Mouse (Mus musculus): ENCODE data around the gene Was. TPM values are rescaled to one million over a fixed set of nuclear protein-coding genes. Genes with fewer than 3 reads are reported as not detected.
"Not testable (repeated sequence)": the region's sequence is repeated elsewhere in the genome, so short reads cannot be mapped to it uniquely, and the experiment has no call there.

Gene Was
- polyA plus RNA-seq, 1 experiment from 2014 or later: 0.26 TPM

DNA sequence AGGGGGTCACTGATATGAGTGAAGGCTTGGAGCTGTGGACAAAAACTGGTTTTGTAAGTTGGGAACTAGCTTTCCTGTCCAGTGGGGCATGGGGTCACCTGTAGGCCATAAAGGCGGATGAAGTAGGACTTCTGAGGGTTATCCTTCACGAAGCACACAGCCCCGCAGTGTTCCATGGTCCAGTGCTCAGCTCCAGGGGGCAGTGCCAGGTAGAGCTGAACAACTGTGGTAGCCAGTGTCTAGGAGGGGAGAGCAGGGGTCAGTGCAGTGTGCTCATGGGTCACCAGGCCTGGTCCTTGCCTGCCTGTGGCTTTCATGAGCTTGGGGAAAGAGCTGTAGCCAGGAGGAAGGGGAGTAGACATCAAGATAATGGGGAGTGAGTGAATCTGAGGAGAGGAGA lies 552 bp downstream of the Was start:
- Histone ChIP-seq H3K27ac (ENCODE audit: low read depth, low read length) (no peak overlapping the region), H3K4me3 (ENCODE audit: low read depth, low read length) (no peak overlapping the region), H3K36me3 (ENCODE audit: control insufficient read depth, insufficient read depth, low read length) (no peaks in the 10 kb centered on the region), H3K4me2 (no peak overlapping the region), H3K27me3 (ENCODE audit: control insufficient read depth, insufficient read depth, low read length) (no peaks in the 10 kb centered on the region), H3K4me1 (ENCODE audit: control insufficient read depth, insufficient read depth, low read length) (no peaks in the 10 kb centered on the region), H3K9ac (ENCODE audit: low read length) (no peak overlapping the region), H3K9me3 (ENCODE audit: control insufficient read depth, low read length) (no peaks in the 10 kb centered on the region)
- WGBS: 88% methylated on average over 3 of the region's 3 CpGs
- ATAC-seq (ENCODE audit: low FRiP score): no peak
- DNase-seq (ENCODE audit: low spot score, missing footprints): no peak

DNA sequence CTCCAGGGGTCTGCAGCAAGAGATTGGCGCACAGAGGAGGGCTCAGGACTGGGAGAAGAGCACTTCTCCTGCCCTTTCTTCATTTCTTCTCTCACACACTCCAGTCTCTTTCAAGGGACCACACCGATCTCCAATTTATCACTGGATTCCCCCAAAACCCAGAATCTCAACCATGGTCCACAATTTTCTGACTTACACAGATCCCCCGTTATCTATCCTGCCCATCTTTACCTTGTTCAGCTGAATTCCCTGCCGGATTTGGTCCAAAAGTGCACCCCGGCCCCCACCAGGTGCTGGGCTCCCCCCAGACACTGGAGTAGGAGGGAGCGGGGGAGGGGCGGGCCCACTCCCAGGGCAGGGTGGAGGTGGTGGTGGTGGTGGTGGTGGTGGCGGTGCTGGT lies 4.7 kb downstream of the Was start:
- Histone ChIP-seq H3K9me3 (ENCODE audit: control insufficient read depth, low read length) (no peaks in the 10 kb centered on the region), H3K9ac (ENCODE audit: low read length) (no peak overlapping the region), H3K4me2 (no peak overlapping the region), H3K27me3 (ENCODE audit: control insufficient read depth, insufficient read depth, low read length) (no peaks in the 10 kb centered on the region), H3K4me3 (ENCODE audit: low read depth, low read length) (no peak overlapping the region), H3K36me3 (ENCODE audit: control insufficient read depth, insufficient read depth, low read length) (no peaks in the 10 kb centered on the region), H3K27ac (ENCODE audit: low read depth, low read length) (no peak overlapping the region), H3K4me1 (ENCODE audit: control insufficient read depth, insufficient read depth, low read length) (no peaks in the 10 kb centered on the region)
- DNase-seq (ENCODE audit: low spot score, missing footprints) (no peak), ATAC-seq (ENCODE audit: low FRiP score) (no peak)
- 90% methylated on average over 8 of the region's 8 CpGs for WGBS

DNA sequence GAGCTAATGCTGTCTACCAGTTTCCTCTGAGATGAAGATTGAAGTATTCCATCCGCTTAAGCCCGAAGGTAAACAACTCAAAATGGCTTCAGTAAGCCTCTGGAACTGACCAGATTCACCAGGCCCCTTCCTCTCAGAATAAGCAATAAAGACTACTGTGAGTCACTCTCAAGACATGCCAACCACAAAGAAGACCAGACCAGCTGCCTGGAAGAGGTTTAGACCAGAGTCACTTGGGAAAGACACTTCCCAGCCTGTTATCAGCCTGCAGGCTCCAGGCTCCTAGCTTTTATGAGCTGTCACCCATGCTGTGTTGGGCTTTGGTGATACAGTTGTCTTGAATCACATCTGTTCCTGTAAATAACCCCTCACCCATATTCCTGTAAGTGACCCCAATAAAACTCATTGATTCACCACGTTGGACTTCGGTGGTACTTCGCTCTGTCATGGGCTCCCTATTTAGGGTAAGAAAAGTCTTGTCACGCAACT lies 5.5 kb downstream of the Was start:
- Histone ChIP-seq H3K4me3 (ENCODE audit: low read depth, low read length) (no peak overlapping the region), H3K36me3 (ENCODE audit: control insufficient read depth, insufficient read depth, low read length) (no peaks in the 10 kb centered on the region), H3K27ac (ENCODE audit: low read depth, low read length) (no peak overlapping the region), H3K9me3 (ENCODE audit: control insufficient read depth, low read length) (no peaks in the 10 kb centered on the region), H3K4me2 (no peak overlapping the region), H3K27me3 (ENCODE audit: control insufficient read depth, insufficient read depth, low read length) (no peaks in the 10 kb centered on the region), H3K4me1 (ENCODE audit: control insufficient read depth, insufficient read depth, low read length) (no peaks in the 10 kb centered on the region), H3K9ac (ENCODE audit: low read length) (no peak overlapping the region)
- ATAC-seq (ENCODE audit: low FRiP score): no peak
- WGBS: 84% methylated on average over 6 of the region's 6 CpGs
- DNase-seq (ENCODE audit: low spot score, missing footprints): no peak

DNA sequence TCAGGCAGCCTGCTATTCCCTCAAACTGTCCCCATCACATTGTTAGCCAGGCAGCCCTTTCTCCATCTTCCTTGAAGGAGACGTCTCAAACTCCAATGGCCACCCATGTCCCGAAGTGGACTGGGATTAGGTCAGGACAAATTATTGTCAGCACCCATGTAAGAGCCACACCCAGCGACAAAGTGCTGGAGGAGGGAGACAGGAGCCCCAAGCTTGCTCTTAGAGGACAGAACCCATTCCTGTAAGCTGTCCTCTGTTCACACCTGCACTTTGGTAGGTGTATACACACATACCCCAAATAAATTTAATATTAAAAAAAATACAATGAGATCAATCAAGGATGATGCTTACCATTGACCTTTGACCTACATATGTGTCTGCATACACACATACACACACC lies 15.2 kb downstream of the Was start:
- 29% methylated on average over 3 of the region's 3 CpGs for WGBS

DNA sequence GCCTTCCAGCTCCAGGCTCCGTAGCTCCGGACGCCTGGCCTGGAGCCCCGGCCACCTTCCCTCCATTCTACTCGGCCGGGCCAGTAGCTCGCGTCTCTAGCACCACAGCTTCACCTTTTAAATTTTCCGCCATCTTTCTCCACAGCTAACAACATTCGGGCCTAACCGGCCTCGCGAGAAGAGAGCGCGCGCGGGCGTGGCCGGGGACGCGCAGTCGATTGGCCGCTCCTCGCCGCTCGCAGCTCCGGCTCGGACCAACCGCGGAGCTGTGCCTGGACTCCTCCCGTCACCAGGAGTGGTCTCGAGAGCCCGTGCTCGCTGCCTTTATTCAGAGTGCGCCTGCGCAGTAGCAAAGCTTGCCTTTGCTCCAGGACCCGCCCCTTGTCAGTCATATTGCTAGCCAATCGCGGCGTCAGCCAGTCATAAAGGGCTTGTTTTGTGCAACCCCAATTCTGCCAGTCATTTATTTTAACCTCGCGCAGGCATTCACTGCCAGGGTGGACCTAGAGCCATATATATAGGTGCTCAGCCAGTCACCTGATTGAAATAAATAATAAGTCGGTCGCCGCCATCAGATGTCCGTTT lies 15.8 kb downstream of the Was start, which contains the start of gene Suv39h1:
Gene Suv39h1 (minus strand): TSS at position 331 of the 585 bp plus-strand sequence.
- 16% methylated on average over 45 of the region's 46 CpGs for WGBS
- peak; percentile 97 for ATAC-seq (ENCODE audit: low FRiP score)
- DNase-seq (ENCODE audit: low spot score, missing footprints): peak; percentile 97

More for the DNA sequence above, 15.2 kb downstream of the Was start:
- Histone ChIP-seq H3K9ac (ENCODE audit: low read length) (peak overlapping the region; percentile 48), H3K27me3 (ENCODE audit: control insufficient read depth, insufficient read depth, low read length) (no peaks in the 10 kb centered on the region), H3K4me2 (peak overlapping the region; percentile 42), H3K27ac (ENCODE audit: low read depth, low read length) (peak overlapping the region; percentile 51), H3K36me3 (ENCODE audit: control insufficient read depth, insufficient read depth, low read length) (peaks cover 5% of the 10 kb centered on the region; the same call in 1 of the 2 replicates), H3K9me3 (ENCODE audit: control insufficient read depth, low read length) (no peaks in the 10 kb centered on the region), H3K4me1 (ENCODE audit: control insufficient read depth, insufficient read depth, low read length) (peaks cover 3% of the 10 kb centered on the region), H3K4me3 (ENCODE audit: low read depth, low read length) (peak overlapping the region; percentile 60)
- no peak for DNase-seq (ENCODE audit: low spot score, missing footprints)
- peak; percentile 31 for ATAC-seq (ENCODE audit: low FRiP score)

DNA sequence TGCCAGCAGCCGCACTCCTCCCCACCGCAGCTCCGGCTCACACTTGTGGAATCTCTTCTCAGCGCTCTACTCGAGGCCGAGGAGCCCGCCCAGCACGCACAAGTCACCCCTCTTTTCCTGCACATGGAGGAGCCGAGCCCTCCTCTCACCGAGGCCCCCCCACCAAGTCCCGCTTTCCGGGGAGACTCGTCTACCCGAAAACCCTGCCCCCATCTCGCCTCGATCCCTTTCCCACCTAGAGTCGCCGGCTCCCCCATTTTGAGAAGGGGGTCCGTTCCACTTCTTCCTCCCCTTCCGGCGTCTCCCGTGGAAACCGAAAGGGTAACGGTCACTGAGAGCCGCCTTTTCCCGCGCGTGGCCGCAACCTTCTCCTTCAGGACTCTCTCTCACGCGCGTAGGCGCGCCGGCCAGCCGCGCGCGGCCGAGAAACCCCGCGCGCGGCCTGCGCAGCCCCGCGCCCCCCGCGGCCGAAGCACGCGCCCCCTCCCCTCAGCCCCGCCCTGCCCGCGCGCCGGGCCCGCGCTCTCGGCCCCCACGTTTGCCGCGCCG lies 16.3 kb downstream of the Was start:
- WGBS: 18% methylated on average over 56 of the region's 64 CpGs
- peak overlapping the region; percentile 60 for H3K4me3 ChIP-seq (ENCODE audit: low read depth, low read length)
- no peaks in the 10 kb centered on the region for H3K27me3 ChIP-seq (ENCODE audit: control insufficient read depth, insufficient read depth, low read length)
- H3K4me2 ChIP-seq: peak overlapping the region; percentile 47
- H3K4me1 ChIP-seq (ENCODE audit: control insufficient read depth, insufficient read depth, low read length): peaks cover 3% of the 10 kb centered on the region
- H3K36me3 ChIP-seq (ENCODE audit: control insufficient read depth, insufficient read depth, low read length): peaks cover 5% of the 10 kb centered on the region; the same call in 1 of the 2 replicates
- ATAC-seq (ENCODE audit: low FRiP score) (peak; percentile 43), DNase-seq (ENCODE audit: low spot score, missing footprints) (peak; percentile 90)
- no peaks in the 10 kb centered on the region for H3K9me3 ChIP-seq (ENCODE audit: control insufficient read depth, low read length)
- H3K9ac ChIP-seq (ENCODE audit: low read length): peak overlapping the region; percentile 69
- peak overlapping the region; percentile 80 for H3K27ac ChIP-seq (ENCODE audit: low read depth, low read length)

More for the DNA sequence above, 15.8 kb downstream of the Was start, which contains the start of gene Suv39h1:
- peak within 1 kb of the TSS; percentile 80 for H3K27ac ChIP-seq (ENCODE audit: low read depth, low read length)
- no peaks in the 10 kb centered on the region for H3K9me3 ChIP-seq (ENCODE audit: control insufficient read depth, low read length)
- H3K36me3 ChIP-seq (ENCODE audit: control insufficient read depth, insufficient read depth, low read length): peaks cover 5% of the 10 kb centered on the region; the same call in 1 of the 2 replicates
- peak within 1 kb of the TSS; percentile 69 for H3K9ac ChIP-seq (ENCODE audit: low read length)
- H3K27me3 ChIP-seq (ENCODE audit: control insufficient read depth, insufficient read depth, low read length): no peaks in the 10 kb centered on the region
- peak within 1 kb of the TSS; percentile 47 for H3K4me2 ChIP-seq
- peak within 1 kb of the TSS; percentile 60 for H3K4me3 ChIP-seq (ENCODE audit: low read depth, low read length)
- H3K4me1 ChIP-seq (ENCODE audit: control insufficient read depth, insufficient read depth, low read length): peaks cover 3% of the 10 kb centered on the region

DNA sequence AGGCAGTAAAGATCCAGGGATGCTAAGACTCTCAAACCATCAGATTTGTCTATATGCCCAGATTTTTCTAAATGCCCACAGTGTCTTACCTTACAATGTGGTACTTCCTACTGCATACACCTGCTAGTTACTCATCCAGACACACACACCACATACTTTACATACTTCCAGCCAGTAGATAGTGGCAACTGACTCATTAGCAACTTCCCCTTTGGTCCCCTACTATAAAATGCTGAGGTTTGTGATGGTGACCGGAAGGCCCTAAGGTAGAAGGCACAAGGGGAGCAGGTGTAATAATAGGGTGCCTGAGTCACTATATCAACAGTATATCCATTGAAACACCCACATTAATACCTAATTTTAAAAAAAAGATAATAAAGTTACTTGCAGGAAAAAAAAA lies 21.1 kb downstream of the Was start:
- 94% methylated on average over 1 of the region's 1 CpGs for WGBS
- H3K36me3 ChIP-seq (ENCODE audit: control insufficient read depth, insufficient read depth, low read length): peaks cover 12% of the 10 kb centered on the region

DNA sequence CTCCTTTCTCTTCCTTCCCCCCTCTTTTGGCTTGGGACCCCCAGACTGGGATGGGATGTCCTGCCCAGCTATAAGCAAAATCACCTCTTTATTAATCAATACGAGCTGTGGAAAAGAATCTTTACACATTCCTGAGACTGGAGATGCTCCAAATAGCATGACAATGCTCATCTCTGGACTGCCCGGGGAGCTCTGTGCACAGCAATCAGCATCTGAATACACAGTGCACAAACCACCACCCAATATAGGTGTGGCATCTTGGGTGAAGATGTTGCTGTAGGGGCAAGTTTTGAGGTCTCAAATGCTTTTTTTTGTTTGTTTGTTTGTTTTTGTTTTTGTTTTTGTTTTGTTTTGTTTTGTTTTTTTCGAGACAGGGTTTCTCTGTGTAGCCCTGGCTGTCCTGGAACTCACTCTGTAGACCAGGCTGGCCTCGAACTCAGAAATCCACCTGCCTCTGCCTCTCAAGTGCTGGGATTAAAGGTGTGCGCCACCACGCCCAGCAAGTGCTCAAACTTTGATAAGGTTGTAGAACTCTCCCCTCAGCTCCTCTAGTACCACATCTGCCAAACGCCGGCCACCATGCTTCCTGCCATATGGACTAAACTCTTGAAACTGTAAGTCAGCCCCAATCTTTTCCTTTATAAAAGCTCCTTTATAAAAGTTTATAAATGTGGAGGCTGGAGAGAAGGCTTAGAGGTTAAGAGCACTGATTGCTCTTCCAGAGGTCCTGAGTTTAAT lies 39.1 kb downstream of the Was start:
- DNase-seq (ENCODE audit: low spot score, missing footprints); H3K27me3 ChIP-seq (ENCODE audit: control insufficient read depth, insufficient read depth, low read length); ATAC-seq (ENCODE audit: low FRiP score); H3K27ac ChIP-seq (ENCODE audit: low read depth, low read length); H3K4me3 ChIP-seq (ENCODE audit: low read depth, low read length); H3K36me3 ChIP-seq (ENCODE audit: control insufficient read depth, insufficient read depth, low read length); H3K9me3 ChIP-seq (ENCODE audit: control insufficient read depth, low read length); H3K4me2 ChIP-seq; H3K4me1 ChIP-seq (ENCODE audit: control insufficient read depth, insufficient read depth, low read length); H3K9ac ChIP-seq (ENCODE audit: low read length): not testable (repeated sequence)
- 91% methylated on average over 8 of the region's 8 CpGs for WGBS

More for the DNA sequence above, 21.1 kb downstream of the Was start:
- ATAC-seq (ENCODE audit: low FRiP score) (no peak), DNase-seq (ENCODE audit: low spot score, missing footprints) (no peak)
- H3K27me3 ChIP-seq (ENCODE audit: control insufficient read depth, insufficient read depth, low read length): no peaks in the 10 kb centered on the region
- H3K4me3 ChIP-seq (ENCODE audit: low read depth, low read length): no peak overlapping the region
- H3K27ac ChIP-seq (ENCODE audit: low read depth, low read length): no peak overlapping the region
- H3K9ac ChIP-seq (ENCODE audit: low read length): no peak overlapping the region
- H3K4me2 ChIP-seq: no peak overlapping the region
- peaks cover 3% of the 10 kb centered on the region for H3K4me1 ChIP-seq (ENCODE audit: control insufficient read depth, insufficient read depth, low read length)
- H3K9me3 ChIP-seq (ENCODE audit: control insufficient read depth, low read length): no peaks in the 10 kb centered on the region

DNA sequence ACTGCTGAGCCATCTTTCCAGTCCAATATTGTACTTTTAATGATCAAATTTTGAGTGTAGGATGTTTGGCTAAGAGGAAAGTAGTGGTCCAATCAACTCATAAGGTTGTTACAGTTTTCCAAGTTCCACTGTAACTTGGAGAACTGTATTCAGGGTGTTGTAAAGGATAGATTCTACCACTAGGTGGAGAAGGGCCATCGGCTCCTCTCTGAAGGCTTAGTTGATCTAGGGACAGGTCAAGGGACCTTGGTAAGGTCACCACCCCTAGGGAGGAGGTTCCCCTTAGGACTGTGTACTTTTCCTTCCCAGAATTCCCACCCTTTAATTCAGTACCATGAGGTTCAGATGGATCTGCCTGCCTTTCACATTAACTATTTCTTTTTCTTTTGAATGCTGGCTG lies 57.3 kb downstream of the Was start:
- H3K4me2 ChIP-seq: no peak overlapping the region
- no peak overlapping the region for H3K27ac ChIP-seq (ENCODE audit: low read depth, low read length)
- H3K9ac ChIP-seq (ENCODE audit: low read length): no peak overlapping the region
- WGBS: 75% methylated on average over 1 of the region's 1 CpGs
- H3K27me3 ChIP-seq (ENCODE audit: control insufficient read depth, insufficient read depth, low read length): no peaks in the 10 kb centered on the region
- H3K9me3 ChIP-seq (ENCODE audit: control insufficient read depth, low read length): no peaks in the 10 kb centered on the region
- no peaks in the 10 kb centered on the region for H3K36me3 ChIP-seq (ENCODE audit: control insufficient read depth, insufficient read depth, low read length)
- H3K4me1 ChIP-seq (ENCODE audit: control insufficient read depth, insufficient read depth, low read length): no peaks in the 10 kb centered on the region
- ATAC-seq (ENCODE audit: low FRiP score) (no peak), DNase-seq (ENCODE audit: low spot score, missing footprints) (no peak)
- H3K4me3 ChIP-seq (ENCODE audit: low read depth, low read length): no peak overlapping the region

All from midbrain, embryonic 11.5 days (tissue).